Mouse (Mus musculus) kidney, postnatal 25 days (tissue): ENCODE data around the gene Vmn1r222.
"Not testable (repeated sequence)": the region's sequence is repeated elsewhere in the genome, so short reads cannot be mapped to it uniquely, and the experiment has no call there.

Experiments
- DNase-seq, 2 experiments: peaks; one replicate each; pipeline ENCODE4 v3.0.0; 2021; ENCODE audit warnings: mixed read lengths in 2 of 2

Gene Vmn1r222

GRCm38 (mm10) chr13:23235847-23236246 is at the start of gene Vmn1r222:
Vmn1r222 (minus strand) TSS chr13:23235947.
- DNase-seq, result not testable (repeated sequence)

GRCm38 (mm10) chr13:23285191-23285920 is 49.6 kb upstream of the Vmn1r222 start:
- no peak for DNase-seq

GRCm38 (mm10) chr13:23279992-23280391 is 44.2 kb upstream of the Vmn1r222 start:
- DNase-seq, result no peak

- no peak for DNase-seq
Observed at GRCm38 (mm10) chr13:23279576-23279975, 43.8 kb upstream of the Vmn1r222 start.

- no peak for DNase-seq
Observed at GRCm38 (mm10) chr13:23270321-23271101, 34.8 kb upstream of the Vmn1r222 start.

- DNase-seq, result no peak
Observed at GRCm38 (mm10) chr13:23269681-23270080, 33.9 kb upstream of the Vmn1r222 start.

- DNase-seq, result not testable (repeated sequence)
Observed at GRCm38 (mm10) chr13:23269127-23269526, 33.4 kb upstream of the Vmn1r222 start.

GRCm38 (mm10) chr13:23268606-23269005 is 32.9 kb upstream of the Vmn1r222 start:
- not testable (repeated sequence) for DNase-seq

- no peak for DNase-seq
Observed at GRCm38 (mm10) chr13:23258546-23259048, 22.9 kb upstream of the Vmn1r222 start.

GRCm38 (mm10) chr13:23246834-23247233 is 11.1 kb upstream of the Vmn1r222 start, which contains the start of gene Vmn1r223:
Vmn1r223 (plus strand) TSS chr13:23247134.
- DNase-seq, result not testable (repeated sequence)

GRCm38 (mm10) chr13:23213827-23214226 is 21.9 kb downstream of the Vmn1r222 start, which contains the start of gene Vmn1r221:
Vmn1r221 (plus strand) TSS chr13:23214127.
- not testable (repeated sequence) for DNase-seq

- DNase-seq, result not testable (repeated sequence)
Observed at GRCm38 (mm10) chr13:23203885-23204284, 31.9 kb downstream of the Vmn1r222 start.

GRCm38 (mm10) chr13:23187875-23188274 is 47.9 kb downstream of the Vmn1r222 start, which contains the start of gene Vmn1r220:
Vmn1r220 (minus strand) TSS chr13:23187975.
- DNase-seq, result no peak
